Mouse (Mus musculus) adrenal gland, adult 8-10 months (tissue): ENCODE data around the gene Qsox1. TPM values are rescaled to one million over a fixed set of nuclear protein-coding genes. Genes with fewer than 3 reads are reported as not detected.

Source experiments
- DNase-seq: peaks from one replicate; pipeline ENCODE4 v3.0.0; 2022
- total RNA-seq, 4 experiments: library from RNA; stranded (reverse); gene quantifications; 2 replicates each; pipeline ENCODE4 v1.2.4; 2022

Qsox1 gene
- total RNA-seq, 4 experiments from 2014 or later, result 55.9 to 95.0 (median 70.2) TPM

GRCm38 (mm10) chr1:155747011-155747410 is 65.7 kb downstream of the Qsox1 start:
- DNase-seq, result no peak

- no peak for DNase-seq
Observed at GRCm38 (mm10) chr1:155742411-155743363, 70.0 kb downstream of the Qsox1 start.

- DNase-seq, result no peak
Observed at GRCm38 (mm10) chr1:155741988-155742387, 70.7 kb downstream of the Qsox1 start.

- DNase-seq, result no peak
Observed at GRCm38 (mm10) chr1:155741378-155741945, 71.2 kb downstream of the Qsox1 start.

GRCm38 (mm10) chr1:155740622-155741377 is 71.9 kb downstream of the Qsox1 start:
- no peak for DNase-seq

GRCm38 (mm10) chr1:155737809-155738383 is 74.8 kb downstream of the Qsox1 start:
- DNase-seq, result no peak

GRCm38 (mm10) chr1:155737017-155737808 is 75.5 kb downstream of the Qsox1 start:
- no peak for DNase-seq

GRCm38 (mm10) chr1:155736096-155736825 is 76.4 kb downstream of the Qsox1 start:
- DNase-seq, result no peak

GRCm38 (mm10) chr1:155731156-155731555 is 81.5 kb downstream of the Qsox1 start:
- no peak for DNase-seq

GRCm38 (mm10) chr1:155729113-155729795 is 83.4 kb downstream of the Qsox1 start:
- no peak for DNase-seq

- no peak for DNase-seq
Observed at GRCm38 (mm10) chr1:155727830-155728229, 84.9 kb downstream of the Qsox1 start.

Other genes starting within 250 kb of the Qsox1 start
- under 1 TPM in 2 of 4 experiments, not detected in 2; 0.03 to 0.12 TPM for gene Lhx4, start 61.2 kb downstream of the Qsox1 start, total RNA-seq
- 10 to 100 TPM; 29.9 to 44.4 (median 38.4) TPM for gene Cep350, start 160.4 kb upstream of the Qsox1 start, total RNA-seq
- gene Tor1aip2, start 222.5 kb upstream of the Qsox1 start, total RNA-seq, result 100 to 1,000 TPM; 116 to 149 (median 129) TPM
- 100 to 1,000 TPM in 3 of 4 experiments, 10 to 100 TPM in 1; 100.0 to 113 (median 106) TPM for gene Tor1aip1, start 223.6 kb upstream of the Qsox1 start, total RNA-seq